Mouse (Mus musculus): Measurements from ENCODE around the gene 0610040J01Rik.

GRCm38 (mm10) chr5:63886292-63886691, 74.1 kb downstream of the 0610040J01Rik start:
- TF ChIP-seq POLR2A (IDR thresholded peaks at IDR 0.05; ENCODE audit: borderline replicate concordance, extremely low read depth, low read depth, low read length), result no peak
- no peak for TF ChIP-seq CTCF (IDR thresholded peaks at IDR 0.05; ENCODE audit: insufficient read depth, low read length)
